Mouse (Mus musculus): ENCODE measurements around the gene Cdh19. TPM values are rescaled to one million over a fixed set of nuclear protein-coding genes. Genes with fewer than 3 reads are reported as not detected.

The Cdh19 gene
- total RNA-seq (2021), result 1 to 10 TPM; 6.7 to 8.3 TPM

DNA sequence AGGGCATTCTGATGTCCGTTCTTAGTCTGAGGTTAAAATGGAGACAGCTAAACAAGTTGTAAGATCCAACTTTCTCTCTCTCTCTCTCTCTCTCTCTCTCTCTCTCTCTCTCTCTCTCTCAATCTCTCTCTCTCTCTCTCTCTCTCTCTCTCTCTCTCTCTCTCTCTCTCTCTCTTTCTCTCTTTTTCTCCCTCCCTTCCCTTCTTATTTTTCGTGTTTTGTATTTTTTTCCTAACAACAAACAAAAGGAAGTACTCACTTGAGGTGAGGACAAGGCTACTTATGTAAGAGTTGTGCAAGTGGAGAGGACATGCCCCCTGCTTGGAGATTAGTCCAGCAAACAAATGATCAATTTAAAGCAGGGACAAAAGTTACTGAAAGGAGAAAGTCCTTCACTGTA, at the start of gene Cdh19:
Gene Cdh19 (minus strand): TSS at position 101 of the 400 bp plus-strand sequence.
- intact Hi-C loops (cut with DNase I), result no loop called here

DNA sequence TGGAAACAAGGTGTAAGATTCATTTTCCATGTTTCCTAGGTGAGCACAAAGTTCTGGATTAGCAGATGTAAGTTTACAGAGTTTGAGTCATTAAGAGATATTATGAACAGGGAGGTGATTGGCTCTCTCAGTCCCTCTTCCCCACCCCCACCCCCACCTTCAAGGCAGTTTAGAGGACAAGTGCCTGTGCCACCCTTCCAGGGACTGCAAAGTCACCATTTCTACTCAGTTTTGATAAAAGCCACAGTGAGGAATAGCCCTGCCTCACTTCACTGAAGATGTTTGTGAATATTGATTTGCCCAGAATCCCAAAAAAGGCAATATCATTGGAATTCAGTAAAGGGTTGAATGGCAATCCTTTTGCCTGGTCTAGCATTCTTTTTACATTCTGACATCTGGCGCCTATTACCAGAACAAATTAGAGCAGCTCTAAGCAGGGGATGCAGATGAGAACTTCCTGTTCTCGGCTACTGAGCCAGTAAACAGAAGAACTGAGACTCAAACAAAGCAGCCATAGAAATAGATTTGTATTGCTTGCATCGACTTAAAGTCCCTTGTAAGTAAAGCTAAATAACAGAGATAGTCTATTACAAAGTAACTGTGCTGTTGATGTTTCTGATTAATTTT, 43.2 kb upstream of the Cdh19 start:
- intact Hi-C loops (cut with DNase I), result no loop called here
- DNase-seq (ENCODE audit: low spot score in 2 of 2), result no peak

More for the DNA sequence above, at the start of gene Cdh19:
- DNase-seq (ENCODE audit: low spot score in 2 of 2), result no peak

DNA sequence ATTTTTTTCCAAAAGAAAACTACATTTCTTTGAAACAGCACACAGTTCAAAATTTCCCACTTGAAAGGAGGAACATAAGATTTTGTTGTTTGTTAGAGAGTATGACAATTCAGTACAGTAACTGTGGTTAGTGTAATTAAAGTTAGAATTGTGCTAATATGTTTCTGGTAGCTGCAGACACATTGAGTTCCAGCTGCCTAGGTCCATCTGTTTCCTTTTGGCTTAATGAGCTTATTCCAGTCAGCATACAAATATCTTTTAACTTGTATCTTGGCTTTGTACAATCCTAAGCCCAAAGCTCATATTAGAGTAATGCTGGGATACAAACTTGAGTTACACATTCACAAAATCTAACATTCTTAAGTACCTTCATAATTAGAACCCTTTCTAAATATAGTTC, 40.3 kb upstream of the Cdh19 start:
- intact Hi-C loops (cut with DNase I), result no loop called here
- no peak for DNase-seq (ENCODE audit: low spot score in 2 of 2)

DNA sequence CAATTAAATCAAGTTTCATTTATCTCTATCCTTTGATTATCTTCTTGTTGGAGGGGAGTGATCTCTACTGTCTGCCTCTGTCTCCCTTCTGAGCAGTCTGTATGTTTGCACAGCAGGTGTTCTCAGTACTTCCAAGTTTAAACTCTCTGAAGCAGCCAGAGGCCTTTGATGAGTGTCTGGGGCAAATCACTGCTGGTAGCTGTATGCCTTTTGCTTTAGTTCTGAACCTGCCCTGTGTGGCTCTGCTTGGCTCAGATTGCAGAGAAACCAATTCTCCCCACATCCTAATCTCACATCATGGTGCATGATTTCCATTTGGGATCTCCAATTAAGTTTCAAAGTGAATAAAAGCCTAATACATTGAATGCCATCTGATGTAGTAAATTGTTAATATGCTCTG, 12.4 kb upstream of the Cdh19 start:
- intact Hi-C loops (cut with DNase I), result no loop called here
- DNase-seq (ENCODE audit: low spot score in 2 of 2), result no peak

DNA sequence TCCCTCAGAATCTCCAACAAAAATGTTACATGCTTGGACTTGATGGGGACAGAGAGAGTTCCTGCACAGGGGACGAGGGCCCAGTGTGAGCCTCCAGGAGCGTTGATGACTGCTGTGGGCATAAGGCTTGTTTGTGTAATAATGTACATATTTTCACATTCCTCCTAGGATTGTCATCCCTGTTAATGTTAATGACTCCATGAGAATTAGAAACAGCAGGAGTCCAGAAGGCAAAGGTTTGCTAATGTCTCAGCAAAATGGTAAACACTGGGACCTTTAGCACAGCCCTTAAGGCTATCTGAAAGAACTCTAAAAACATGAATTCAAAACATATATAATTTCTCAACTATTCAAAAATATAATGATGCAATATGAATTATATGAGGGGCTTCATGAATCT, 8.2 kb downstream of the Cdh19 start:
- DNase-seq (ENCODE audit: low spot score in 2 of 2), result no peak
- intact Hi-C loops (cut with DNase I), result no loop called here

DNA sequence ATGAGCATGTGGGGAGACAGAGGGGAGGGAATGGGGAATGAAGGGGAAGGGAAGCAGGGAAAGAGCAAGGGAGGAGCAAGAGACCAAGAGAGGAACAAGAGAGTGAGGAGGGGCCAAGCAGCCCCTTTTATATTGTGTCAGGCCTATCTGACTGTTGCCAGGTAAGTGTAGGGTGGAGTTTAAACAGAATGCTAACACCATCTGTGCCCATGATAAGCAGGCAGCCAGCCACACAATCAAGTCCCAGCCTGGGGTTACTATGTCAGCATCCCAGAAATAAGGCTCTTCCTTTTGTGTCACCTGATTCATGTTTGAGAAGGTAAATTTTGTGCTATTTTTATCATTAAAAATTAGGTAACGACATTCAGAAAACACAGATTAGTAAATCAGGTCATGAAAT, 67.6 kb downstream of the Cdh19 start:
- no peak for DNase-seq (ENCODE audit: low spot score in 2 of 2)
- intact Hi-C loops (cut with DNase I), result no loop called here

DNA sequence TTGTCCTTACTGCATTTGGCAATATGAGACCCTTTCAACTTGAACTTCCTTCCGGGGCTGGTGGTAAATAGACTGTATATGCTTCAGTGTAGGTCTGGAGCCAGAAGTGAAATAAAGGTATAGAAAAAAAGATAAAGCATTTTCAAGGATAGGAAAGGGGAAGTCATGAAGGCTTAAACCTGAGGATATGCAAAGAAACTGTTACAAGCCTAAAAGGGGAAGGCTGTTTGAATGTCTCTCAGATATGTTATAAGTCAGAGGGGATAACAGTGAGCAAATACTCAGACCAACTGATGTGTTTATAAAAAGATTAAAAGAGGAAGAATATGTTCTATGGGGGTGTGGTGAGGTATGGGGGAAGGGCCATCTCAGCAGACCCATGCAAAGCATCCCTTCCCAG, 68.2 kb downstream of the Cdh19 start:
- no peak for DNase-seq (ENCODE audit: low spot score in 2 of 2)
- intact Hi-C loops (cut with DNase I), result no loop called here

DNA sequence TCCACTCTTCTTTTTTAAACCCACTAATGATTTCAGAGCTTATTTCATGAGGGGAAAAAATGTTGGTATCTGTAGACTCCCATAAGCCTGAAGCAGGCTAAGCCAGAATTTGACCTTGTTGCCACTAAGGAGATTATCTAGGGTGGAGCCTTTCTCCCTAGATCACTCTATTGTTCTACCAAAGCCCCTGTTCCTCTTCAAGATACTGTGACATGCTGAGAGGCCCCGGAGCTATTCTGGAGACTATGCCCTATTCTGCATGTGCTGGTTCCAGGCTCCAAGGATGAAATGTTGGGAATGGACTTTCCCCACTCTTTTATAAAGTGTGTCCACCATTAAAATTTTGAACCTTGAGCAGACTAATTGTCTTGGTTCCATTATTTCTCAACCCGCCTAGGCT, 73.1 kb downstream of the Cdh19 start:
- no peak for DNase-seq (ENCODE audit: low spot score in 2 of 2)
- intact Hi-C loops (cut with DNase I), result no loop called here

Data from left cerebral cortex, postnatal 36 days (tissue).